Mouse (Mus musculus): ENCODE measurements at regions not wholly inside any gene's neighbourhood (a gene's known extent, or its start where the extent isn't known, plus 50 kb on each side); places are given as distances from the start of the nearest gene placed in this dataset.

GRCm38 (mm10) chr1:193720420-193720851, 350.3 kb upstream of the Camk1g start:
- no peak for TF ChIP-seq TAL1 (IDR thresholded peaks at IDR 0.05; ENCODE audit: low read length)
- no peak for TF ChIP-seq GATA1 (IDR thresholded peaks at IDR 0.05; ENCODE audit: low read length)
